Mouse (Mus musculus) liver, postnatal 0 days (tissue): ENCODE data around the gene Ncf2. TPM values are rescaled to one million over a fixed set of nuclear protein-coding genes. Genes with fewer than 3 reads are reported as not detected.
"Not testable (repeated sequence)": the region's sequence is repeated elsewhere in the genome, so short reads cannot be mapped to it uniquely, and the experiment has no call there.

Experiments
- ATAC-seq: fragments of 200-750 bp; cut with Nextera tagmentation; 2 replicates; pipeline ENCODE4 v1.8.0; 2017; ENCODE audit warnings: mild to moderate bottlenecking, moderate library complexity
- DNase-seq: peaks from one replicate; pipeline ENCODE4 v3.0.0-alpha.2; 2016
- H3K27ac ChIP-seq: fragments of 300-500 bp; sonication (generic); 2 replicates; pipeline ENCODE4 v1.5.1; 2014; ENCODE audit warnings: antibody characterized with exemption, moderate library complexity, mild to moderate bottlenecking, low read depth
- H3K27me3 ChIP-seq: fragments of 300-500 bp; sonication (generic); 2 replicates; pipeline ENCODE4 v1.6.1; 2014; ENCODE audit warnings: low read length, control low read depth, mixed read lengths; ENCODE audit not compliant: insufficient read depth
- H3K36me3 ChIP-seq: fragments of 300-500 bp; sonication (generic); replicated peaks from 2 replicates; pipeline ENCODE4 v1.6.1; 2014; ENCODE audit warnings: mild to moderate bottlenecking, control low read depth, low read length, moderate library complexity, mixed read lengths; ENCODE audit not compliant: insufficient read depth
- H3K4me1 ChIP-seq: fragments of 300-500 bp; sonication (generic); 2 replicates; pipeline ENCODE4 v1.6.1; 2014; ENCODE audit warnings: antibody characterized with exemption, mild to moderate bottlenecking, control low read depth; ENCODE audit not compliant: insufficient read depth
- H3K4me2 ChIP-seq: fragments of 300-500 bp; sonication (generic); 2 replicates; pipeline ENCODE4 v1.6.1; 2014; ENCODE audit warnings: low read depth, mild to moderate bottlenecking, low read length, moderate library complexity, mixed read lengths
- H3K4me3 ChIP-seq: fragments of 300-500 bp; sonication (generic); 2 replicates; pipeline ENCODE4 v1.5.1; 2014; ENCODE audit warnings: low read depth, low read length
- H3K9ac ChIP-seq: fragments of 300-500 bp; sonication (generic); replicated peaks from 2 replicates; pipeline ENCODE4 v1.6.1; 2014; ENCODE audit warnings: mild to moderate bottlenecking, moderate library complexity
- H3K9me3 ChIP-seq: fragments of 300-500 bp; sonication (generic); 2 replicates; pipeline ENCODE4 v1.6.1; 2016; ENCODE audit warnings: mild to moderate bottlenecking, control low read depth, low read length, mixed read lengths
- CTCF ChIP-seq: sonication (generic); IDR thresholded peaks from 2 replicates; pipeline ENCODE4 v1.5.1; 2016; ENCODE audit warnings: antibody characterized with exemption, low read depth
- EP300 ChIP-seq: IDR thresholded peaks from 2 replicates; pipeline ENCODE4 v1.6.1; 2016; ENCODE audit warnings: antibody characterized with exemption, low read depth, mild to moderate bottlenecking
- WGBS: fragments of 180-500 bp; shearing (Covaris S2); extraction: QIAGEN DNeasy Blood & Tissue Kit; methylation state at CpG from one replicate; pipeline ENCODE4 v1.1.7; 2014; ENCODE audit not compliant: insufficient replicate concordance; 5-methylcytosine and 5-hydroxymethylcytosine counted together
- polyA plus RNA-seq: library from polyadenylated mRNA; unstranded; fragments of >200 nt; fragmentation: Nextera tagmentation; extraction: Ambion mirVana; gene quantifications from 2 replicates; pipeline ENCODE4 v1.2.1, GENCODE M21; 2015

The Ncf2 gene
- polyA plus RNA-seq, 1 experiment from 2014 or later: 13.8 TPM

- Histone ChIP-seq H3K36me3 (peaks cover 33% of the 10 kb centered on the region), H3K4me2 (peak overlapping the region; percentile 79), H3K9ac (no peak overlapping the region), H3K27ac (0 out of 2 replicates have a peak overlapping the region, but pooled peaks have one; percentile 97), H3K4me3 (peak overlapping the region; percentile 94), H3K4me1 (peaks cover 4% of the 10 kb centered on the region; the same call in 1 of the 2 replicates), H3K27me3 (peaks cover 11% of the 10 kb centered on the region; the same call in 1 of the 2 replicates), H3K9me3 (no peaks in the 10 kb centered on the region)
- DNase-seq: peak; percentile 87
- TF ChIP-seq CTCF (peak; percentile 87), EP300 (no peak)
- peak; percentile 28 for ATAC-seq
- 4% methylated on average over 5 of the region's 5 CpGs for WGBS
Measured at GRCm38 (mm10) chr1:152767749-152768488, 32.1 kb upstream of the Ncf2 start.

GRCm38 (mm10) chr1:152771016-152771415 is 29.0 kb upstream of the Ncf2 start:
- no peaks in the 10 kb centered on the region for H3K4me1 ChIP-seq
- H3K9me3 ChIP-seq: no peaks in the 10 kb centered on the region
- H3K27me3 ChIP-seq: peaks cover under 1% of the 10 kb centered on the region; the same call in 1 of the 2 replicates
- ATAC-seq: no peak
- no peak for DNase-seq
- H3K27ac ChIP-seq: no peak overlapping the region
- TF ChIP-seq CTCF: no peak
- TF ChIP-seq EP300: no peak
- 90% methylated on average over 9 of the region's 9 CpGs for WGBS
- H3K4me2 ChIP-seq: no peak overlapping the region
- H3K36me3 ChIP-seq: peaks cover 47% of the 10 kb centered on the region
- H3K4me3 ChIP-seq: no peak overlapping the region
- H3K9ac ChIP-seq: no peak overlapping the region

GRCm38 (mm10) chr1:152774601-152775000 is 25.4 kb upstream of the Ncf2 start:
- not testable (repeated sequence) for H3K4me1 ChIP-seq, ATAC-seq, H3K9ac ChIP-seq, H3K4me3 ChIP-seq, H3K27me3 ChIP-seq, H3K9me3 ChIP-seq, DNase-seq, H3K27ac ChIP-seq, H3K4me2 ChIP-seq
- 65% methylated on average over 3 of the region's 3 CpGs for WGBS
- H3K36me3 ChIP-seq: peaks cover 46% of the 10 kb centered on the region

GRCm38 (mm10) chr1:152779071-152779737 is 20.8 kb upstream of the Ncf2 start:
- 24% methylated on average over 10 of the region's 10 CpGs for WGBS

GRCm38 (mm10) chr1:152784620-152785019 is 15.4 kb upstream of the Ncf2 start:
- no peak for DNase-seq
- TF ChIP-seq CTCF (no peak), EP300 (no peak)
- 89% methylated on average over 8 of the region's 8 CpGs for WGBS

More at GRCm38 (mm10) chr1:152779071-152779737, 20.8 kb upstream of the Ncf2 start:
- Histone ChIP-seq H3K4me3 (no peak overlapping the region), H3K27ac (no peak overlapping the region), H3K4me1 (peaks cover 4% of the 10 kb centered on the region; the same call in 1 of the 2 replicates), H3K4me2 (0 out of 2 replicates have a peak overlapping the region, but pooled peaks have one; percentile 20), H3K27me3 (no peaks in the 10 kb centered on the region), H3K9me3 (no peaks in the 10 kb centered on the region), H3K36me3 (peaks cover 13% of the 10 kb centered on the region), H3K9ac (no peak overlapping the region)
- peak; percentile 83 for ATAC-seq
- peak; percentile 84 for DNase-seq
- TF ChIP-seq CTCF (peak; percentile 91), EP300 (no peak)

GRCm38 (mm10) chr1:152785446-152785845 is 14.5 kb upstream of the Ncf2 start:
- H3K27ac ChIP-seq, H3K27me3 ChIP-seq, H3K4me3 ChIP-seq, H3K36me3 ChIP-seq, DNase-seq, H3K4me2 ChIP-seq, H3K9ac ChIP-seq, H3K4me1 ChIP-seq, H3K9me3 ChIP-seq, ATAC-seq: not testable (repeated sequence)
- WGBS: 74% methylated on average over 3 of the region's 3 CpGs

More at GRCm38 (mm10) chr1:152784620-152785019, 15.4 kb upstream of the Ncf2 start:
- Histone ChIP-seq H3K4me2 (no peak overlapping the region), H3K4me3 (no peak overlapping the region), H3K36me3 (no peaks in the 10 kb centered on the region), H3K27ac (no peak overlapping the region), H3K4me1 (peaks cover 10% of the 10 kb centered on the region; the same call in 1 of the 2 replicates), H3K9ac (no peak overlapping the region), H3K27me3 (no peaks in the 10 kb centered on the region), H3K9me3 (no peaks in the 10 kb centered on the region)
- no peak for ATAC-seq
